Mouse (Mus musculus) A20 (cell line): ENCODE results near the gene Slc27a5.

Experiments used
- DNase-seq: peaks from one replicate; pipeline ENCODE4 v3.0.0-alpha.2; 2011; ENCODE audit warnings: low read depth, low spot score

The Slc27a5 gene

GRCm38 (mm10) chr7:12998053-12998452 is at the start of gene Slc27a5:
Gene Slc27a5, minus strand, starts transcription at chr7:12998192.
- no peak for DNase-seq

GRCm38 (mm10) chr7:13046084-13046483 is 48.1 kb upstream of the Slc27a5 start:
- peak; percentile 81 for DNase-seq

- DNase-seq, result no peak
These were observed 46.2 kb upstream of the Slc27a5 start for GRCm38 (mm10) chr7:13044254-13044625.

- DNase-seq, result no peak
These were observed 45.7 kb upstream of the Slc27a5 start for GRCm38 (mm10) chr7:13043445-13044253.

- DNase-seq, result no peak
These were observed 45.1 kb upstream of the Slc27a5 start for GRCm38 (mm10) chr7:13043120-13043444.

- DNase-seq, result no peak
These were observed 44.5 kb upstream of the Slc27a5 start for GRCm38 (mm10) chr7:13042511-13042910.

GRCm38 (mm10) chr7:13041256-13041655 is 43.3 kb upstream of the Slc27a5 start:
- no peak for DNase-seq

- no peak for DNase-seq
These were observed 41.2 kb upstream of the Slc27a5 start for GRCm38 (mm10) chr7:13039181-13039580.

- DNase-seq, result peak; percentile 78
These were observed 40.7 kb upstream of the Slc27a5 start for GRCm38 (mm10) chr7:13038621-13039169.

GRCm38 (mm10) chr7:13037901-13038555 is 40.0 kb upstream of the Slc27a5 start, which contains the start of gene Ube2m:
Gene Ube2m, minus strand, starts transcription at chr7:13038275.
- DNase-seq, result peak; percentile 99

GRCm38 (mm10) chr7:13037366-13037765 is 39.4 kb upstream of the Slc27a5 start:
- peak; percentile 61 for DNase-seq

GRCm38 (mm10) chr7:13036806-13037205 is 38.8 kb upstream of the Slc27a5 start:
- no peak for DNase-seq

- DNase-seq, result no peak
These were observed 37.3 kb upstream of the Slc27a5 start for GRCm38 (mm10) chr7:13035211-13035855.

- peak; percentile 98 for DNase-seq
These were observed 36.4 kb upstream of the Slc27a5 start, which contains the start of gene Chmp2a for GRCm38 (mm10) chr7:13034148-13034977. Gene Chmp2a, minus strand, starts transcription at chr7:13034807.

GRCm38 (mm10) chr7:13033451-13034147 is 35.6 kb upstream of the Slc27a5 start:
- DNase-seq, result no peak

GRCm38 (mm10) chr7:13032541-13032940 is 34.5 kb upstream of the Slc27a5 start:
- no peak for DNase-seq

- DNase-seq, result no peak
These were observed 34.0 kb upstream of the Slc27a5 start for GRCm38 (mm10) chr7:13031983-13032382.

GRCm38 (mm10) chr7:13031069-13031468 is 33.1 kb upstream of the Slc27a5 start:
- DNase-seq, result peak; percentile 49

GRCm38 (mm10) chr7:13028986-13029385 is 31.0 kb upstream of the Slc27a5 start:
- DNase-seq, result no peak

GRCm38 (mm10) chr7:13025511-13026112 is 27.6 kb upstream of the Slc27a5 start:
- no peak for DNase-seq
